Mouse (Mus musculus) kidney, adult 2 months (tissue): Measurements from ENCODE around the gene Ppfia1.

Experiments used
- CTCF ChIP-seq: fragments of 200-500 bp; conservative IDR thresholded peaks from 2 replicates; pipeline ENCODE4 v1.5.1; 2011; ENCODE audit warnings: low read depth, mild to moderate bottlenecking, control low read depth, low read length, moderate library complexity, mixed read lengths; ENCODE audit not compliant: insufficient read depth, insufficient read length
- POLR2A ChIP-seq: fragments of 200-500 bp; IDR thresholded peaks from one replicate; pipeline ENCODE4 v1.6.1; 2011; ENCODE audit warnings: low read depth, low read length, control low read depth

DNA sequence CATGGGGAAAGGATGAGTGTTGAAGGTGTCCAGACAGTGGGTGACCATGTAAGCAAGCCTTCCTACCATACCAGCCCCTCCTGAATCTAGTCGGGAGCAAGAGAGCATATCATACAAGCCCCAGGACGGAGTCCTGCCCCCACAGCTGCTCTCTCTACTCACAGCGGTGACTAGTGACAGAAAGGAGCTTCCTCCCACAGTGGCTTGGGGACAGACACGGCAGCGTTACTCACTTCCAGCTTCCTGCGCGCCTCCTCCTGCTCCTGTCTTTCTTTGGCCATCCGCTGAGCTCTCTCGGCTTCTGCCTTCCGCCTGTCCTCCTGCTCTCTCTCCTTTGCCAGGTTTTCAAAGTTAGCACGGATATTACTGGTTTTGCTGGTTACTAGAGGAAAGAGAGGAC is 112.1 kb downstream of the Ppfia1 start:
- no peak for TF ChIP-seq POLR2A
- no peak for TF ChIP-seq CTCF
